Mouse (Mus musculus) ES-Bruce4 (cell line): ENCODE measurements around the gene C1qtnf6. TPM values are rescaled to one million over a fixed set of nuclear protein-coding genes. Genes with fewer than 3 reads are reported as not detected.

Experiments
- H3K27ac ChIP-seq: 2 replicates; pipeline ENCODE4 v1.5.1; 2012; ENCODE audit warnings: low read length, inconsistent platforms; ENCODE audit not compliant: insufficient read depth
- H3K27me3 ChIP-seq: 2 replicates; pipeline ENCODE4 v1.6.1; 2012; ENCODE audit warnings: mild to moderate bottlenecking, low read length, inconsistent platforms; ENCODE audit not compliant: control insufficient read depth, poor library complexity, insufficient read depth, severe bottlenecking
- H3K36me3 ChIP-seq: 2 replicates; pipeline ENCODE4 v1.6.1; 2012; ENCODE audit warnings: inconsistent platforms, mild to moderate bottlenecking, low read length, moderate library complexity; ENCODE audit not compliant: control insufficient read depth, poor library complexity, insufficient read depth, severe bottlenecking
- H3K4me1 ChIP-seq: one replicate; pipeline ENCODE4 v1.8.1; 2011; ENCODE audit warnings: low read length; ENCODE audit not compliant: control insufficient read depth, insufficient read depth
- H3K4me3 ChIP-seq: 2 replicates; pipeline ENCODE4 v1.5.1; 2011; ENCODE audit warnings: low read depth, mild to moderate bottlenecking, low read length
- H3K9ac ChIP-seq: 2 replicates; pipeline ENCODE4 v1.6.1; 2012; ENCODE audit warnings: low read depth, mild to moderate bottlenecking, inconsistent platforms; ENCODE audit not compliant: poor library complexity, severe bottlenecking
- H3K9me3 ChIP-seq: replicated peaks from 2 replicates; pipeline ENCODE4 v1.6.1; 2012; ENCODE audit warnings: mild to moderate bottlenecking, low read length, inconsistent platforms; ENCODE audit not compliant: control insufficient read depth, poor library complexity, insufficient read depth, severe bottlenecking
- CTCF ChIP-seq: IDR thresholded peaks from one replicate; pipeline ENCODE4 v1.8.1; 2011; ENCODE audit warnings: low read depth, low read length
- EP300 ChIP-seq: IDR thresholded peaks from 2 replicates; pipeline ENCODE4 v1.6.1; 2011; ENCODE audit warnings: low read depth, low read length; ENCODE audit not compliant: insufficient read depth
- POLR2A ChIP-seq: IDR thresholded peaks from one replicate; pipeline ENCODE4 v1.8.1; 2011; ENCODE audit warnings: low read length; ENCODE audit not compliant: insufficient read depth
- polyA plus RNA-seq: library from polyadenylated mRNA; stranded (reverse); fragments of >200 nt; gene quantifications from 2 replicates; pipeline ENCODE4 v1.2.4, GENCODE M21; 2011; ENCODE audit warnings: low read depth; ENCODE audit not compliant: missing spikeins, insufficient read depth, insufficient read length

C1qtnf6 gene
- polyA plus RNA-seq, 1 experiment: 5.1 TPM

DNA sequence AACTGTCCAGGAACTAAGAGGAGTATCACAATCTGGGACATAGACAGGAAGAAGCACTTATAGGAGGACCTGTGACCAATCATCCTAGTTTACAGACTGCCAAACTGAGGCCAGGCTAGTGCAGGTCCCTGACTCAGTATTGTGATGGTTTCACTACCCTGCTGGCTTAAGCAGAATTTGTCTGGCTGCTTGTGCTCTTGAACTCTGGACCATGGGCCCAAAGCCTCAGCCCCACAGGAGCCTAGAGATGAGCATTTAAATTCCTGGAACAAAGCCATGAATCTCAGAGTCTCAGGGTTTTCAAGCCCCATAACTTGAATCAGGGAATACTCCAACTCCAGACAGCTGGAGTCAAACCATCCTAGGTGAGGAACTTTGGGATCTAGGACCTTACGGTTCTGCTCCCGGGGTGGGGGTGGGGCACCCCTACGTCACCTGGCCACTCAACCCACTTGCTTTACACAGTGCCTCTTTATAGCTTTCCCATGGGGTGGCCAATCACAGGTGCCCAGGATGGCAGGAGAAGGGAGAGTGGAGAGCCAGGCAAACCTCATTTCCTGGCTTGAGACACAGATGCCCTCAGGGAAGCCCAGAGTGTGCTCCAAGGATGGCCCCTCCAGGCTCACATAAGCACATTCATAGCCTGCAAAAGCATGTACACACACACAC lies 11.0 kb upstream of the C1qtnf6 start:
- TF ChIP-seq EP300 (no peak), POLR2A (no peak), CTCF (no peak)

DNA sequence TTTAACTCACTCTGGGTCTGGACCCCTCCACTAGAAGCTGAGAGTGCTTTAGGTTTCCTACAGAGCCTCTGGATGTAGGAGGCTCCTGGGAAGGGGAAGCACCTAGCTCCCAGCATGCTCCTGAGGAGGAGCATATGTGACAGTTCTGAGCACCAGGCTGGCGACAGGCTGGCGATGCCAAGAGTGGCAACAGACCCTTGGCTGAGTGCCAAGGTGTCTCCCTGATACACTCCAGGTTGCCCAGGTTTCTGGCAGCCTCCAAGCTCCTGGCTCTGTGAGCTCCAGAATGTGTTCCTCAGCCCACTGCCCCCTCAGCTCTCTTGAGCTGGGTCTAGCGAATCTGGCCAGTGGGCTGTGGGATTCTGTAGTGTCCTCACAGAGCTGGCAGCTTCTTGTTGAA lies 10.4 kb upstream of the C1qtnf6 start:
- no peak overlapping the region for H3K4me3 ChIP-seq
- H3K27me3 ChIP-seq: no peaks in the 10 kb centered on the region
- TF ChIP-seq POLR2A: no peak
- no peak for TF ChIP-seq CTCF
- TF ChIP-seq EP300: no peak
- H3K9ac ChIP-seq: no peak overlapping the region
- H3K9me3 ChIP-seq: no peaks in the 10 kb centered on the region
- H3K27ac ChIP-seq: no peak overlapping the region
- H3K36me3 ChIP-seq: no peaks in the 10 kb centered on the region
- H3K4me1 ChIP-seq: no peaks in the 10 kb centered on the region

More for the DNA sequence above, 11.0 kb upstream of the C1qtnf6 start:
- Histone ChIP-seq H3K27ac (no peak overlapping the region), H3K9me3 (no peaks in the 10 kb centered on the region), H3K4me3 (no peak overlapping the region), H3K4me1 (no peaks in the 10 kb centered on the region), H3K36me3 (no peaks in the 10 kb centered on the region), H3K27me3 (no peaks in the 10 kb centered on the region), H3K9ac (no peak overlapping the region)

GRCm38 (mm10) chr15:78541036-78541435 lies 9.8 kb upstream of the C1qtnf6 start:
- Histone ChIP-seq H3K27ac (no peak overlapping the region), H3K36me3 (no peaks in the 10 kb centered on the region), H3K9me3 (no peaks in the 10 kb centered on the region), H3K9ac (no peak overlapping the region), H3K27me3 (no peaks in the 10 kb centered on the region), H3K4me1 (no peaks in the 10 kb centered on the region), H3K4me3 (no peak overlapping the region)
- TF ChIP-seq CTCF (no peak), EP300 (no peak), POLR2A (no peak)

GRCm38 (mm10) chr15:78535723-78536421 lies 4.7 kb upstream of the C1qtnf6 start:
- Histone ChIP-seq H3K4me1 (peaks cover 1% of the 10 kb centered on the region), H3K27me3 (no peaks in the 10 kb centered on the region), H3K9me3 (no peaks in the 10 kb centered on the region), H3K4me3 (no peak overlapping the region), H3K36me3 (no peaks in the 10 kb centered on the region), H3K9ac (no peak overlapping the region), H3K27ac (no peak overlapping the region)
- TF ChIP-seq EP300: no peak
- TF ChIP-seq POLR2A: no peak
- no peak for TF ChIP-seq CTCF

GRCm38 (mm10) chr15:78533346-78533835 lies 2.2 kb upstream of the C1qtnf6 start:
- Histone ChIP-seq H3K4me1 (peaks cover 5% of the 10 kb centered on the region), H3K9me3 (no peaks in the 10 kb centered on the region), H3K9ac (no peak overlapping the region), H3K27ac (no peak overlapping the region), H3K4me3 (no peak overlapping the region), H3K27me3 (no peaks in the 10 kb centered on the region), H3K36me3 (no peaks in the 10 kb centered on the region)
- no peak for TF ChIP-seq POLR2A
- no peak for TF ChIP-seq EP300
- TF ChIP-seq CTCF: no peak
